Mouse (Mus musculus) midbrain, postnatal 0 days (tissue): Measurements from ENCODE around the gene 9530003J23Rik. TPM values are rescaled to one million over a fixed set of nuclear protein-coding genes. Genes with fewer than 3 reads are reported as not detected.

ENCODE experiments used
- ATAC-seq: fragments of 200-750 bp; cut with Nextera tagmentation; 2 replicates; pipeline ENCODE4 v1.8.0; 2017; ENCODE audit warnings: moderate number of reproducible peaks, mild to moderate bottlenecking, moderate TSS enrichment, moderate library complexity; ENCODE audit not compliant: low FRiP score
- DNase-seq: peaks from one replicate; pipeline ENCODE4 v3.0.0-alpha.2; 2015; ENCODE audit warnings: low spot score
- H3K27ac ChIP-seq: fragments of 300-500 bp; sonication (generic); 2 replicates; pipeline ENCODE4 v1.5.1; 2014; ENCODE audit warnings: low read depth, mild to moderate bottlenecking, low read length, mixed read lengths
- H3K27me3 ChIP-seq: fragments of 300-500 bp; sonication (generic); 2 replicates; pipeline ENCODE4 v1.6.1; 2014; ENCODE audit warnings: low read length, control low read depth, mixed read lengths; ENCODE audit not compliant: insufficient read depth
- H3K36me3 ChIP-seq: fragments of 300-500 bp; sonication (generic); 2 replicates; pipeline ENCODE4 v1.6.1; 2014; ENCODE audit warnings: low read length, control low read depth, mixed read lengths; ENCODE audit not compliant: insufficient read depth
- H3K4me1 ChIP-seq: fragments of 300-500 bp; sonication (generic); 2 replicates; pipeline ENCODE4 v1.6.1; 2014; ENCODE audit warnings: mild to moderate bottlenecking, control low read depth, antibody characterized with exemption, low read length, mixed read lengths; ENCODE audit not compliant: insufficient read depth
- H3K4me2 ChIP-seq: fragments of 300-500 bp; sonication (generic); 2 replicates; pipeline ENCODE4 v1.6.1; 2014; ENCODE audit warnings: low read depth, mild to moderate bottlenecking, low read length, mixed read lengths; ENCODE audit not compliant: poor library complexity, severe bottlenecking
- H3K4me3 ChIP-seq: fragments of 300-500 bp; sonication (generic); 2 replicates; pipeline ENCODE4 v1.5.1; 2014; ENCODE audit warnings: low read depth, mild to moderate bottlenecking, low read length, moderate library complexity
- H3K9ac ChIP-seq: fragments of 300-500 bp; sonication (generic); replicated peaks from 2 replicates; pipeline ENCODE4 v1.6.1; 2014; ENCODE audit warnings: mild to moderate bottlenecking, low read length, moderate library complexity, mixed read lengths; ENCODE audit not compliant: poor library complexity, severe bottlenecking
- H3K9me3 ChIP-seq: fragments of 300-500 bp; sonication (generic); 2 replicates; pipeline ENCODE4 v1.6.1; 2016; ENCODE audit warnings: low read length, control low read depth
- CTCF ChIP-seq: IDR thresholded peaks from 2 replicates; pipeline ENCODE4 v1.5.1; 2016; ENCODE audit warnings: antibody characterized with exemption, mild to moderate bottlenecking
- WGBS: fragments of 180-500 bp; shearing (Covaris S2); extraction: QIAGEN DNeasy Blood & Tissue Kit; methylation state at CpG from one replicate; pipeline ENCODE4 v1.1.7; 2014; 5-methylcytosine and 5-hydroxymethylcytosine counted together
- polyA plus RNA-seq: library from polyadenylated mRNA; unstranded; fragments of >200 nt; fragmentation: Nextera tagmentation; extraction: Ambion mirVana; gene quantifications from 2 replicates; pipeline ENCODE4 v1.2.1, GENCODE M21; 2015
- total RNA-seq: library from RNA; depleted of rRNA; stranded (reverse); fragments of >200 nt; gene quantifications from 2 replicates; pipeline ENCODE4 v1.2.3, GENCODE M21; 2014; rRNA removed

Gene 9530003J23Rik
- total and polyA plus RNA-seq, 2 experiments from 2014 or later: 0.26 TPM; not detected in 1

DNA sequence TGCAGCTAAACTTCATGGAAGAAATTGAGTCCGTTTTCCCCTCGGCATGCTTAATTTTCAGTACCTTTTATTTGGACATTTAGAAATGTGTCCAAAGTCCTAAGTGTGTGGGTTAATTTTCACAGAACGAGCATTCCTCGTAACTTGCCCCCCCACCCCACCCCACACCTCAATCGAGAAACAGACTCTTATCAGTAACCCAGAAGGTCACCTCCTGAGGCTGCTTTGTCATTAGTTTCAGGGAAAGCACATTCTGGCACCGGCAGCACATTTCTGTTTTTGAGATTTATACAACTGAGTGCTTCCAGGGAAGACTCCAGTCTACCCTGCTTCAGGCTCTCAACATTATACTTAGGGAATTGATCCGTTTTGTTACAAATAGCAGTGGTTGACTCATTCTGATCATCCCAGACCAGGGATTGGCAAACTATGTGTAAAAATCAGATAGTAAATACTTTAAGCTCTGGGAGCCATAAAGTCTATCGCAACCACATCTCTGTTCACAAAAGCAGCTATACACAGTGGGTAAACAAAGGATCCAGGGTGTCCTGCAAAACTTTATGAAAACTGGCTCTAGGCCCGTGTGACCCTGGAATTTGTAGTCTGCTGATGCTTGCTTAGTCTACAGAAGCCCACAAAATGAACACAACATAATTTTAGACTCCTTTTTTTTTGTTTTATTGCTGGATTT, 53.0 kb downstream of the 9530003J23Rik start:
- no peak overlapping the region for H3K27ac ChIP-seq
- H3K36me3 ChIP-seq: no peaks in the 10 kb centered on the region
- TF ChIP-seq CTCF: no peak
- no peak overlapping the region for H3K4me3 ChIP-seq
- no peak overlapping the region for H3K4me2 ChIP-seq
- no peak for ATAC-seq
- WGBS: 60% methylated on average over 9 of the region's 9 CpGs
- H3K9ac ChIP-seq: no peak overlapping the region
- H3K9me3 ChIP-seq: no peaks in the 10 kb centered on the region
- no peaks in the 10 kb centered on the region for H3K27me3 ChIP-seq
- H3K4me1 ChIP-seq: no peaks in the 10 kb centered on the region
- no peak for DNase-seq

Other genes with a start within 250 kb of the 9530003J23Rik start
- not detected in 2 replicates for gene Lrrc10, start 193.4 kb downstream of the 9530003J23Rik start, total RNA-seq
- not detected in 2 replicates for gene Lrrc10, start 193.4 kb downstream of the 9530003J23Rik start, polyA plus RNA-seq
- 231 and 277 TPM in 2 replicates for gene Cct2, start 174.9 kb downstream of the 9530003J23Rik start, total RNA-seq
- 208 and 213 TPM in 2 replicates for gene Cct2, start 174.9 kb downstream of the 9530003J23Rik start, polyA plus RNA-seq
- gene Frs2, start 90.2 kb downstream of the 9530003J23Rik start, total RNA-seq: 20.3 and 23.4 TPM in 2 replicates
- 15.2 and 17.3 TPM in 2 replicates for gene Frs2, start 90.2 kb downstream of the 9530003J23Rik start, polyA plus RNA-seq
- gene Yeats4, start 14.2 kb downstream of the 9530003J23Rik start, total RNA-seq: 79.0 and 90.4 TPM in 2 replicates
- 104 and 107 TPM in 2 replicates for gene Yeats4, start 14.2 kb downstream of the 9530003J23Rik start, polyA plus RNA-seq
- 9.7 and 13.0 TPM in 2 replicates for gene Lyz2, start 43.6 kb upstream of the 9530003J23Rik start, total RNA-seq
- gene Lyz2, start 43.6 kb upstream of the 9530003J23Rik start, polyA plus RNA-seq: 23.8 and 26.8 TPM in 2 replicates
- gene Lyz1, start 54.2 kb upstream of the 9530003J23Rik start, total RNA-seq: not detected in 2 replicates
- gene Lyz1, start 54.2 kb upstream of the 9530003J23Rik start, polyA plus RNA-seq: 0.17 TPM in 1 of 2 replicates, not detected in the other
- 120 and 151 TPM in 2 replicates for gene Cpsf6, start 141.3 kb upstream of the 9530003J23Rik start, total RNA-seq
- 78.9 and 85.1 TPM in 2 replicates for gene Cpsf6, start 141.3 kb upstream of the 9530003J23Rik start, polyA plus RNA-seq